ENCODE assay signal across 1 mouse cellular context in genomic region chr14:60251281-60252003, GRCm38 (mm10).
TF ChIP-seq lines count a peak whose summit lies in the region.

Nupl1 (minus strand) TSS chr14:60251431.
Gm49336 (minus strand) TSS chr14:60251507.

TF ChIP-seq in MEL, 35 proteins besides CTCF, POLR2A, EP300 and RAD21 (continued from another document):
- TF ChIP-seq RCOR1 (IDR thresholded peaks at IDR 0.05; ENCODE audit: low read depth, low read length) (no peak), GABPA (IDR thresholded peaks at IDR 0.05; ENCODE audit: low read depth, low read length) (no peak), MYC (IDR thresholded peaks at IDR 0.05; ENCODE audit: low read depth, low read length) (peak; percentile 96), USF2 (IDR thresholded peaks at IDR 0.05; ENCODE audit: borderline replicate concordance in 1 of 2, insufficient read depth in 1 of 2, low read depth in 1 of 2, low read length in 2 of 2) (no peak), ZNF384 (IDR thresholded peaks at IDR 0.05; ENCODE audit: low read depth, low read length) (no peak), ZMIZ1 (IDR thresholded peaks at IDR 0.05; ENCODE audit: low read depth, low read length) (0 out of 2 replicates have a peak, but pooled peaks have one; percentile 40), MAZ (IDR thresholded peaks at IDR 0.05; ENCODE audit: low read depth, low read length) (no peak; the same call in 1 of the 2 replicates), MAFK (IDR thresholded peaks at IDR 0.05; ENCODE audit: borderline replicate concordance, low read depth, low read length) (no peak), CHD1 (IDR thresholded peaks at IDR 0.05; ENCODE audit: low read depth, low read length) (no peak), GATA1 (IDR thresholded peaks at IDR 0.05; ENCODE audit: low read depth, low read length) (no peak)
